Mouse (Mus musculus) midbrain, postnatal 0 days (tissue): ENCODE data around the gene Zfp786. TPM values are rescaled to one million over a fixed set of nuclear protein-coding genes. Genes with fewer than 3 reads are reported as not detected.
"Not testable (repeated sequence)": the region's sequence is repeated elsewhere in the genome, so short reads cannot be mapped to it uniquely, and the experiment has no call there.

ENCODE experiments used
- ATAC-seq: fragments of 200-750 bp; cut with Nextera tagmentation; 2 replicates; pipeline ENCODE4 v1.8.0; 2017; ENCODE audit warnings: moderate number of reproducible peaks, mild to moderate bottlenecking, moderate TSS enrichment, moderate library complexity; ENCODE audit not compliant: low FRiP score
- DNase-seq: peaks from one replicate; pipeline ENCODE4 v3.0.0-alpha.2; 2015; ENCODE audit warnings: low spot score
- H3K27ac ChIP-seq: fragments of 300-500 bp; sonication (generic); 2 replicates; pipeline ENCODE4 v1.5.1; 2014; ENCODE audit warnings: low read depth, mild to moderate bottlenecking, low read length, mixed read lengths
- H3K27me3 ChIP-seq: fragments of 300-500 bp; sonication (generic); 2 replicates; pipeline ENCODE4 v1.6.1; 2014; ENCODE audit warnings: low read length, control low read depth, mixed read lengths; ENCODE audit not compliant: insufficient read depth
- H3K36me3 ChIP-seq: fragments of 300-500 bp; sonication (generic); 2 replicates; pipeline ENCODE4 v1.6.1; 2014; ENCODE audit warnings: low read length, control low read depth, mixed read lengths; ENCODE audit not compliant: insufficient read depth
- H3K4me1 ChIP-seq: fragments of 300-500 bp; sonication (generic); 2 replicates; pipeline ENCODE4 v1.6.1; 2014; ENCODE audit warnings: mild to moderate bottlenecking, control low read depth, antibody characterized with exemption, low read length, mixed read lengths; ENCODE audit not compliant: insufficient read depth
- H3K4me2 ChIP-seq: fragments of 300-500 bp; sonication (generic); 2 replicates; pipeline ENCODE4 v1.6.1; 2014; ENCODE audit warnings: low read depth, mild to moderate bottlenecking, low read length, mixed read lengths; ENCODE audit not compliant: poor library complexity, severe bottlenecking
- H3K4me3 ChIP-seq: fragments of 300-500 bp; sonication (generic); 2 replicates; pipeline ENCODE4 v1.5.1; 2014; ENCODE audit warnings: low read depth, mild to moderate bottlenecking, low read length, moderate library complexity
- H3K9ac ChIP-seq: fragments of 300-500 bp; sonication (generic); replicated peaks from 2 replicates; pipeline ENCODE4 v1.6.1; 2014; ENCODE audit warnings: mild to moderate bottlenecking, low read length, moderate library complexity, mixed read lengths; ENCODE audit not compliant: poor library complexity, severe bottlenecking
- H3K9me3 ChIP-seq: fragments of 300-500 bp; sonication (generic); 2 replicates; pipeline ENCODE4 v1.6.1; 2016; ENCODE audit warnings: low read length, control low read depth
- CTCF ChIP-seq: IDR thresholded peaks from 2 replicates; pipeline ENCODE4 v1.5.1; 2016; ENCODE audit warnings: antibody characterized with exemption, mild to moderate bottlenecking
- WGBS: fragments of 180-500 bp; shearing (Covaris S2); extraction: QIAGEN DNeasy Blood & Tissue Kit; methylation state at CpG from one replicate; pipeline ENCODE4 v1.1.7; 2014; 5-methylcytosine and 5-hydroxymethylcytosine counted together
- polyA plus RNA-seq: library from polyadenylated mRNA; unstranded; fragments of >200 nt; fragmentation: Nextera tagmentation; extraction: Ambion mirVana; gene quantifications from 2 replicates; pipeline ENCODE4 v1.2.1, GENCODE M21; 2015
- total RNA-seq: library from RNA; depleted of rRNA; stranded (reverse); fragments of >200 nt; gene quantifications from 2 replicates; pipeline ENCODE4 v1.2.3, GENCODE M21; 2014

Zfp786 gene
- total and polyA plus RNA-seq, 2 experiments from 2014 or later, result 7.7 to 16.8 TPM

DNA sequence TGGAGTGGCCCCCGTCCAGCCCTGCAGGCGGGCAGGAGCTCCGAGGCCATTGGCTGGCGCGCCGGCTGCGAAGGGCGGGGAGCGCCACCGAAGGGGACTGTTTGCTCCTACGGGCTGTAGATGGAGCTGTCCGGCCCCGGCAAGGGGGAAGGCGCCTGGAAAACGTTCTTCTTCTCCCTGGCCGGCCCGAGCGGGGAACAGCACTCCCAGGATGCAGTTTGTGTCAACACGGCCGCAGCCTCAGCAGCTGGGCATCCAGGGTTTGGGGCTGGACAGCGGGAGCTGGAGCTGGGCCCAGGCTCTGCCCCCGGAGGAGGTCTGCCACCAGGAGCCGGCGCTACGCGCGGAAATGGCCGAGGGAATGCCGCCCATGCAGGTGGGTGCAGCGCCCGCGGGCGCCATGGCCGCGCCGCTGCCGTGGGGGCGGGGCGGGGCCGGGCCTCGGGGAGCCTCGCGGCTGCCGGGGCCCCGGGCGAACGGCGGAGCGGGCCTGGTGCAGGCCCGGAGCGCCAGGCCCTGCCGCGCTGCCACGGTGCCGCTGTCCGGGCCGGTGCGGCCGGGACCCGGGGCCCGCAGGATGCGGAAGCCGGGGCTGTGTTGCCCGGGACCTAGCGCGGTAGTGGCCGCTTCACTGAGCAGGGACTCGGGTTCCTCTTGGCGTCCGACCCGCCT is 46.9 kb upstream of the Zfp786 start:
- Histone ChIP-seq H3K27ac (peak overlapping the region; percentile 91), H3K9ac (peak overlapping the region; percentile 96)

DNA sequence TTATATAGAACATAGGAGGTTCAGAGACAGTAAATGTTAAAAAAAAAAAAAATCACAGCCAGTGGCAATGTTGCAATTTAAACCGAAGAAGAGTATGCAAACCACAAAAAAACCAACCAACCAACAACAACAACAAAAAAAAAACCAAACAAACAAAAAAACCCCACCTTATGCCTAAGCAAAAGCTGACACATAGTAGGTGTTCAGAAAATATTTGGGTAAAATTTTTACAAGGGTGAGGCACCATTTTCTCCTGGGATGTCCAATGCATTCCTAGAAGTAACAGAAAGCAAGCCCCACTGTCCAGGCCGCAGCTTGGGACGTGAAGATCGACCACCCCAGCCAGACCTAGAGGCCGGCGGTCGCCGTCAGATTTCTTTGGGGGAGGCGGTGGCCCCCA is 46.4 kb upstream of the Zfp786 start, which contains the start of gene Zfp282:
TSS of gene Zfp282 (plus strand) at position 147 of the 400 bp plus-strand sequence.
- Histone ChIP-seq H3K4me1 (peaks cover 8% of the 10 kb centered on the region; the same call in 1 of the 2 replicates), H3K9ac (peak within 1 kb of the TSS; percentile 96), H3K4me3 (peak within 1 kb of the TSS; percentile 94), H3K27me3 (no peaks in the 10 kb centered on the region), H3K27ac (peak within 1 kb of the TSS; percentile 91), H3K36me3 (peaks cover 18% of the 10 kb centered on the region), H3K9me3 (no peaks in the 10 kb centered on the region), H3K4me2 (peak within 1 kb of the TSS; percentile 81)
- DNase-seq (no peak), ATAC-seq (no peak)
- TF ChIP-seq CTCF, result no peak
- 5% methylated on average over 9 of the region's 9 CpGs for WGBS

More for the DNA sequence above, 46.9 kb upstream of the Zfp786 start:
- Histone ChIP-seq H3K36me3 (peaks cover 21% of the 10 kb centered on the region), H3K27me3 (no peaks in the 10 kb centered on the region), H3K4me2 (peak overlapping the region; percentile 81), H3K9me3 (no peaks in the 10 kb centered on the region), H3K4me1 (peaks cover 8% of the 10 kb centered on the region; the same call in 1 of the 2 replicates), H3K4me3 (peak overlapping the region; percentile 94)
- TF ChIP-seq CTCF, result peak; percentile 76
- under 1% methylated on average over 56 of the region's 71 CpGs for WGBS
- peak; percentile 95 for ATAC-seq
- DNase-seq, result peak; percentile 94

DNA sequence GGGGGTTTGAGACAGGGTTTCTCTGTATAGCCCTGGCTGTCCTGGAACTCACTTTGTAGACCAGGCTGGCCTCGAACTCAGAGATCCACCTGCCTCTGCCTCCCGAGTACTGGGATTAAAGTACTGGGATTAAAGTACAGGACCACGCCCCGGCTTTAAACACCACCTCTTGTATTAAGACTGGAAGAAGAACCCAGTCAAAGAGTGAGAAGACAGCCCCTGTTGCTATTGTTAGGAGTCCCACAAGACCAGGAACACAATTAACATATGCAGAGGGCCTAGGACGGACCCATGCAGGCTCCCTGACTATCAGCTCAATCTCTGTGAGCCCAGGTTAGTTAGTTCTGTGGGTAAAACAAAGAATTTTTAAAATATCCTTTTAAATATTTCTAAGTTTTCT is 41.6 kb upstream of the Zfp786 start:
- Histone ChIP-seq H3K4me2 (no peak overlapping the region), H3K27me3 (no peaks in the 10 kb centered on the region), H3K4me1 (no peaks in the 10 kb centered on the region), H3K9me3 (no peaks in the 10 kb centered on the region), H3K9ac (no peak overlapping the region), H3K27ac (no peak overlapping the region), H3K36me3 (peaks cover 14% of the 10 kb centered on the region; the same call in 1 of the 2 replicates), H3K4me3 (no peak overlapping the region)
- no peak for TF ChIP-seq CTCF
- ATAC-seq (no peak), DNase-seq (no peak)
- 87% methylated on average over 5 of the region's 5 CpGs for WGBS

DNA sequence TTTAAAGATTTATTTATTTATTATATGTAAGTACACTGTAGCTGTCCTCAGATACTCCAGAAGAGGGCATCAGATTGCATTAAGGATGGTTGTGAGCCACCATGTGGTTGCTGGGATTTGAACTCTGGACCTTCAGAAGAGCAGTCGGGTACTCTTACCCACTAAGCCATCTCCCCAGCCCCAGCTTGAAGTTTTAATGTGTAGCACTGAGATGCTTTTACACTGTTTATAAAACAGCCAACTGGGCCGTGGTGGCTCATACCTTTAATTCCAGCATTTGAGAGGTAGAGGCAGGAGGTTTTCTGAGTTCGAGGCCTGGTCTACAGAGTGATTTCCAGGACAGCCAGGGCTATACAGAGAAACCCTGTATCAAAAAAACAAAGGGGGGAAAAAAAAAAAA is 27.1 kb upstream of the Zfp786 start:
- not testable (repeated sequence) for H3K4me1 ChIP-seq, H3K9ac ChIP-seq, H3K4me2 ChIP-seq, DNase-seq, H3K9me3 ChIP-seq, H3K27ac ChIP-seq, ATAC-seq, H3K27me3 ChIP-seq, H3K4me3 ChIP-seq
- peaks cover 27% of the 10 kb centered on the region; the same call in 1 of the 2 replicates for H3K36me3 ChIP-seq
- 95% methylated on average over 3 of the region's 3 CpGs for WGBS

DNA sequence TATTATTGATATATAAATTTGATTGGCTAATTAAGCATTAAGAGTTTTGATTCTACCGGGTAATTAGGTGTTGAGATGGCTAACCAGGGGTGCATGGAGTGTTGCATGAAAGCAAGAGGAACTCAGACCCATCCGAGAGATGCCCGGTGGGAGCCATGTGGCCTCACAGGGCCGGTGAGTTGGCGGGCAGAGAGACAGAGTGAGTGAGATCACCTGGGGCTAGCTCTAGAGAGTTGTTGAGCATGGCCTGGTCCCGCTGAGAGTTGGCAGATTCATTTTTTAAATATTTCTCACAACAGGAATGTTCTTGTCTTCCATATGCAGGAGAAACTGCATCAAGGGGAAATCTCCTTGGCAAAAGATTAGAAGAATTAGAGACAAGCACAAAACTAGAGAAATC is 26.6 kb upstream of the Zfp786 start:
- no peak overlapping the region for H3K4me2 ChIP-seq
- no peaks in the 10 kb centered on the region for H3K27me3 ChIP-seq
- no peak overlapping the region for H3K9ac ChIP-seq
- no peak overlapping the region for H3K27ac ChIP-seq
- TF ChIP-seq CTCF, result no peak
- 91% methylated on average over 6 of the region's 6 CpGs for WGBS
- peaks cover 23% of the 10 kb centered on the region; the same call in 1 of the 2 replicates for H3K36me3 ChIP-seq
- no peaks in the 10 kb centered on the region for H3K4me1 ChIP-seq
- no peak for DNase-seq
- no peaks in the 10 kb centered on the region for H3K9me3 ChIP-seq
- no peak overlapping the region for H3K4me3 ChIP-seq
- ATAC-seq, result no peak

DNA sequence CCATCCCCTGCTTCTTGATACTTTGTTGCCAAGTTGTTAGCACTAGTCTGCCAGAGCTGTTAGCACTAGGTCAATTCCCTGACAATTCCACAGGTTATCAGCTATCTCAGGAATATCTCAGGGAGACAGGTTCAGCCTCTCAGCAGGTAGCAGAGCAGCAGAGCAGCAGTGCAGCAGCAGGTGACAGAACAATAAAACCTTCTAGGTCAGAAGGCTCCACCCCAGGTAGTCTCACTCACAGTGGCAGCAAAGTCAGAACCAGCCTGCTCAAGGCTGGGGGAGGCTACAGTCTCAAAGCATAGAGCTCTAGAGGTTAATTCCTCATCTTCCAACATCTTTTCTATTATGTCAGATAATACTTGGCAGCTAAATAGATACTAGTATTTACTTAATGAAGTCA is 15.1 kb upstream of the Zfp786 start:
- H3K4me1 ChIP-seq, result no peaks in the 10 kb centered on the region
- no peak overlapping the region for H3K9ac ChIP-seq
- ATAC-seq (no peak), DNase-seq (no peak)
- H3K4me2 ChIP-seq, result no peak overlapping the region
- no peak overlapping the region for H3K4me3 ChIP-seq
- no peak overlapping the region for H3K27ac ChIP-seq
- no peaks in the 10 kb centered on the region for H3K27me3 ChIP-seq
- H3K9me3 ChIP-seq, result no peaks in the 10 kb centered on the region
- H3K36me3 ChIP-seq, result 0 out of 2 replicates have a peak, but pooled peaks cover 7% of the 10 kb centered on the region
- no peak for TF ChIP-seq CTCF
